Mouse (Mus musculus): Measurements from ENCODE around the gene Asb15. TPM values are rescaled to one million over a fixed set of nuclear protein-coding genes. Genes with fewer than 3 reads are reported as not detected.
A peak's percentile ranks its signal among the peaks of the same experiment; 100 is the strongest.

Asb15 gene
- polyA plus RNA-seq, 1 experiment from 2014 or later = 0.18 TPM

DNA sequence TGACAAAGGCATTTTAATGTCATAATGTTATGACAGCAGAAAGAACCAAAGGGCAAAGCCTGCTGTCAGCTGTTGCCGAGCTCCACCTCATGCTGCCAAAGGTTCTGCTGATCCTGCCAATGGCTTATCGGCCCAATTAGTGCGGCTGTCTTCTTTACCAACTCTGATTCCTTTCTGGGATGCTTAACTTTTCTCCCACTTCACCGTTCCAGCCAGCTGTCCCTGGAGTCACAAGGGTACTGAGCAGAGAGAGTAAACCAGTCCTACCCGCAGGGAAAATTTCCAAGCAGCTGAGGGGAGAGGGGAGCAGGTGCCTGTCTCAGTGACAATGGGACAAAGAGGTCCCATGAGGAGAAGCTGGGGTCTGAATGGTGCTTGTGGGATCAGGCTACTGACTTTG is 71.7 kb downstream of the Asb15 start:
- Histone ChIP-seq H3K4me2 (no peak overlapping the region), H3K4me3 (replicated peaks) (no peak overlapping the region), H3K36me3 (no peaks in the 10 kb centered on the region), H3K4me1 (no peaks in the 10 kb centered on the region), H3K27me3 (no peaks in the 10 kb centered on the region), H3K9me3 (replicated peaks) (no peaks in the 10 kb centered on the region), H3K27ac (no peak overlapping the region), H3K9ac (no peak overlapping the region)
- WGBS = 91% methylated on average over 5 of the region's 5 CpGs
- ATAC-seq (replicated peaks; ENCODE audit: low FRiP score) = no peak

DNA sequence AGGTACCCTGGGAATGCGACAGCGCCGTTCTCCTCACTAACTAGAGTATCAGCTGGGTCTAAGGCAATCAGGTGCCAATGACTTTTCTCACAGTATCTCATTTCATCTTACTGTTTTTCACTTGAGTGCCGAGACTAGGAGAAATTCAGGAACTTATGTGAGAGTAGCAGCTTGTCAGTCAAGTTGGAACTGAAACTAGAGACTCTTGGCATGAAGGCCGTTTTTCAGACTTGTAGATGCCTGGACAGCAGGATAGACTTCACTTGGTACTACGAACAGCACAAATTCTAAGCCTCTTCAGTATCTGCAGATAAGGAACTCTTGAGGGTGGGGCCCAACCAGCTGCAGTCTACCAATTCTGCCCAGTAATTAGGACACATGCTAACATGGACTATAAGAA is 72.2 kb downstream of the Asb15 start:
- Histone ChIP-seq H3K27ac (no peak overlapping the region), H3K36me3 (no peaks in the 10 kb centered on the region), H3K4me2 (no peak overlapping the region), H3K9ac (no peak overlapping the region), H3K4me3 (replicated peaks) (no peak overlapping the region), H3K27me3 (no peaks in the 10 kb centered on the region), H3K4me1 (no peaks in the 10 kb centered on the region), H3K9me3 (replicated peaks) (no peaks in the 10 kb centered on the region)
- 79% methylated on average over 6 of the region's 6 CpGs for WGBS
- no peak for ATAC-seq (replicated peaks; ENCODE audit: low FRiP score)

DNA sequence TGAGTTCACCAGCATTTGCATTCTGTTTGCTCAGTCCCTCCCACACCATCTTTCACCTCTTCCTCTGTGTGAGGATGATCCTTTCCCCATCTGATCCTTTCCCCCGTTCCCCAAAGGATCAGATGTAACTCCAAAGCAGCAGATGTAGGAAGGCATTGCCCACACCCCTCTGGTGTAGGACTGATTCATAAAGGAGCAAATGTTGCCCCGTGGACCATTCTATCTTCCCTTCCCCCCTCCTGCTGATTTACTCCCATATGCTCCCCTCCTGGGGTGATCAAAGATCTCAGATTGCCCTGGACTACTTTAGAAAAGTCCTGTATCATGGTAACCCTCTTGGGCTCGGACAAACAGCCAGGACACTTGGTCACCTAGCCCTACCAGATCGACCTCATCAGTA is 72.8 kb downstream of the Asb15 start:
- no peak overlapping the region for H3K4me2 ChIP-seq
- no peak overlapping the region for H3K9ac ChIP-seq
- H3K27me3 ChIP-seq = no peaks in the 10 kb centered on the region
- H3K36me3 ChIP-seq = no peaks in the 10 kb centered on the region
- H3K4me1 ChIP-seq = no peaks in the 10 kb centered on the region
- H3K27ac ChIP-seq = no peak overlapping the region
- H3K4me3 ChIP-seq (replicated peaks) = no peak overlapping the region
- WGBS = 60% methylated on average over 4 of the region's 4 CpGs
- no peaks in the 10 kb centered on the region for H3K9me3 ChIP-seq (replicated peaks)
- no peak for ATAC-seq (replicated peaks; ENCODE audit: low FRiP score)

DNA sequence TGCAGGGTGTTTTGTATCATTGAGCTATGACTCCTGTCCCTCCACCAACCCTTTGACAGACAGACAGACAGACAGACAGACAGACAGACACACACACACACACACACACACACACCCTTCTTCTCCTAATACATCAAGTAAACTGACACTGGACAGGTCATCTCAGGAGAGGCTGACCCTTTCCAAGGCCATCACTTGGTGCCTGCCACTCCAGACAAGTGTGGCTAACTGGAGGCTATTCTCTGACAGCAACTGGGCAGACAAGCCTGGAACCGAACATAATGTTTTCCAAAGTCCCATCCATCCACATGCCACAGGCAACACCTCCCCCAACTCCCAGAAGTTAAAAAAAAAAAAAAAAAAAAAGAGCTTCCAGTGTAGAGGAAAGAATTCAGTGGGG is 73.7 kb downstream of the Asb15 start:
- no peaks in the 10 kb centered on the region for H3K4me1 ChIP-seq
- no peak overlapping the region for H3K4me3 ChIP-seq (replicated peaks)
- H3K36me3 ChIP-seq = no peaks in the 10 kb centered on the region
- no peak for ATAC-seq (replicated peaks; ENCODE audit: low FRiP score)
- no peak overlapping the region for H3K27ac ChIP-seq
- no peaks in the 10 kb centered on the region for H3K27me3 ChIP-seq
- WGBS = 27% methylated on average over 1 of the region's 1 CpGs
- no peak overlapping the region for H3K9ac ChIP-seq
- no peaks in the 10 kb centered on the region for H3K9me3 ChIP-seq (replicated peaks)
- H3K4me2 ChIP-seq = no peak overlapping the region

DNA sequence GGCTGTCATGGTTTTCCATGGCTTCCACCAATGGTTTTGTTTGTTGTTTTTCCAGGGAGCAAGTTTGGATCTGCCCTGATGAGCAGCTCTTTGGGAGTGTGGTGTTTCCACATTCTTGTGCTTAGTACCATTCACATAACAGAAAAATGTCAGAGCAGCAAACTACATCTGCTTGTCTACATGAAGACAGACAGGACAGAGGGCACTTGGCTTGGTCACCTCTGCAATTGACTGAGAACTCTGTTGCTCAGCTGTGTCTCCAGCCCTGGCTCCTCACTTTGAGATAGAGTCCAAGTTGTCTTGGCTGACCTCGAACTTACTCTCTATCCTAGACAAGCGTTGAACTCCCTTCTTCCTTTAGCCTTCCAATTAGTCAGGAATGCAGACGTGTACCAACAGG is 74.4 kb downstream of the Asb15 start:
- Histone ChIP-seq H3K27ac (no peak overlapping the region), H3K4me1 (no peaks in the 10 kb centered on the region), H3K4me2 (no peak overlapping the region), H3K9me3 (replicated peaks) (no peaks in the 10 kb centered on the region), H3K27me3 (no peaks in the 10 kb centered on the region), H3K36me3 (no peaks in the 10 kb centered on the region), H3K4me3 (replicated peaks) (no peak overlapping the region), H3K9ac (no peak overlapping the region)
- WGBS = 82% methylated on average over 3 of the region's 3 CpGs
- no peak for ATAC-seq (replicated peaks; ENCODE audit: low FRiP score)

DNA sequence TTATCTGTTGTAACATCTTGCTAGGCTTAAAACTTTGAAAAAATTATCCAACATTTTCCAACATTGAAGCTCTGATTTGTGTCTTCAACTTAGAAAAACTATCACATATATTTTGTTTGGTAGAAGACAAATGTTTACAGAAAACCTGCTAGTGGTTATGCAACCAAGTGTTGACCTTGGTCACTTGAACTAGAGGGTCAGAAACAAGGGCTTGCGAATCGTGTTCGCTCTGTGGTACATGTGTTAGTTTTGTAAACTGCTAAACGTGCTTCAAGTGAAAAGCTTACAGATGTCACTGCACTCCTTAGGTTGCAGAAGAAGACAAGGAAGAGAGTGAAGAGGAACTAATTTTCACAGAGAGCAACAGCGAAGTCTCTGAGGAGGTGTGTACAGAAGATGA is 75.0 kb downstream of the Asb15 start:
- no peaks in the 10 kb centered on the region for H3K4me1 ChIP-seq
- H3K27ac ChIP-seq = no peak overlapping the region
- no peak overlapping the region for H3K9ac ChIP-seq
- H3K4me2 ChIP-seq = no peak overlapping the region
- H3K9me3 ChIP-seq (replicated peaks) = no peaks in the 10 kb centered on the region
- H3K36me3 ChIP-seq = no peaks in the 10 kb centered on the region
- no peak for ATAC-seq (replicated peaks; ENCODE audit: low FRiP score)
- H3K4me3 ChIP-seq (replicated peaks) = no peak overlapping the region
- 86% methylated on average over 5 of the region's 5 CpGs for WGBS
- no peaks in the 10 kb centered on the region for H3K27me3 ChIP-seq

DNA sequence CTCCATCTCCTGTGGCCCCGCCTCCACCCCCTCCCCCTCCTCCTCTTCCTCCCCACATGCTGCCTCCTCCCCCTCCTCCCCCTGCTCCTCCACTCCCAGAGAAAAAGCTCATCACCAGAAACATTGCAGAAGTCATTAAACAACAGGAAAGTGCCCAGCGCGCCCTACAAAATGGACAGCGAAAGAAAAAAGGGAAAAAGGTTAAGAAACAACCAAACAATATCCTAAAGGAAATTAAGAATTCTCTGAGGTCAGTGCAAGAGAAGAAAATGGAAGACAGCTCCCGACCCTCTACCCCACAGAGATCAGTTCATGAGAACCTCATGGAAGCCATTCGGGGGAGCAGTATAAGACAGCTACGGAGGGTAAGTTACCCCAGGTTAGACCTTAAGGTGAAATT is 76.3 kb downstream of the Asb15 start:
- Histone ChIP-seq H3K9ac (no peak overlapping the region), H3K36me3 (no peaks in the 10 kb centered on the region), H3K9me3 (replicated peaks) (no peaks in the 10 kb centered on the region), H3K4me2 (no peak overlapping the region), H3K27me3 (no peaks in the 10 kb centered on the region), H3K4me3 (replicated peaks) (no peak overlapping the region), H3K4me1 (no peaks in the 10 kb centered on the region), H3K27ac (no peak overlapping the region)
- 94% methylated on average over 7 of the region's 7 CpGs for WGBS
- no peak for ATAC-seq (replicated peaks; ENCODE audit: low FRiP score)

DNA sequence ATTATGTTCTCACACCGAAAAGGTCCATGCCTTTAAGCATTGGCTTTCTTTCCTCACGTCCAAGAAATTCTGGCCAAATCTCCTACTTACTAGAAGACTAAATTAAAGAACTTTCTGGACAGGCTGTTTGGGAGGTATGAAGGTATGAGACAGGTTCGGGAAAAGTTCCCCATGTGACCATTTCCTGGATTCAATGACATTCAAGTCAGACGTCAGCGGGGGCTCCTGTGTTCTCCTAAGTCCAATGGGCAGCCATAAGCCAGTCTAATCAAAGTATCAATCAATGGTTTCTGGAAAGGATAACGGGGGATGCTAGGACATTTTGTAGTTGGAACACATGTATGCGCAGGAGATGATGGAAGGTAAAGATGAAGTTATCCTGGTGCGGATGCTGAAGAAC is 77.7 kb downstream of the Asb15 start:
- H3K36me3 ChIP-seq = no peaks in the 10 kb centered on the region
- H3K4me2 ChIP-seq = no peak overlapping the region
- no peaks in the 10 kb centered on the region for H3K27me3 ChIP-seq
- no peak overlapping the region for H3K9ac ChIP-seq
- ATAC-seq (replicated peaks; ENCODE audit: low FRiP score) = no peak
- WGBS = 93% methylated on average over 8 of the region's 8 CpGs
- H3K27ac ChIP-seq = no peak overlapping the region
- no peak overlapping the region for H3K4me3 ChIP-seq (replicated peaks)
- no peaks in the 10 kb centered on the region for H3K4me1 ChIP-seq
- H3K9me3 ChIP-seq (replicated peaks) = no peaks in the 10 kb centered on the region

DNA sequence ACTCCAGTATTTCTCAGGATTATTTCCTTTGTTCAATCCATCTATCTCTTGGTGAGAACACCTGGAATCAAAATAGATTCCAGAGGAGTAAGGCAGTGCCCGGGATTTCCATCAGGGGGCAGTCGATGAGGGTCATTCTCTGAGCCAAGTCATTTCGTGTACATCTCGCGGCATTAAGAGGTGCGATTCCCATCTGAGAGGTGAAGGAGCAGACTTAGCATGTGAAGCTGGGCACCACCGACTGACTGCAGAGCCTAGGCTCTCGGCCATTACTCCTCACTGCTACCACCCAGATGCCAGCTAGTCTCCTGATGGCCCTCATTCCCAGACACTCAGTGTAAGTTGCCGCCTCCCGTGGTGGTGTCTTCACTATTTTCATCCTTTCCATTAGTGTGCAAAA is 78.6 kb downstream of the Asb15 start:
- ATAC-seq (replicated peaks; ENCODE audit: low FRiP score) = no peak
- H3K27me3 ChIP-seq = no peaks in the 10 kb centered on the region

DNA sequence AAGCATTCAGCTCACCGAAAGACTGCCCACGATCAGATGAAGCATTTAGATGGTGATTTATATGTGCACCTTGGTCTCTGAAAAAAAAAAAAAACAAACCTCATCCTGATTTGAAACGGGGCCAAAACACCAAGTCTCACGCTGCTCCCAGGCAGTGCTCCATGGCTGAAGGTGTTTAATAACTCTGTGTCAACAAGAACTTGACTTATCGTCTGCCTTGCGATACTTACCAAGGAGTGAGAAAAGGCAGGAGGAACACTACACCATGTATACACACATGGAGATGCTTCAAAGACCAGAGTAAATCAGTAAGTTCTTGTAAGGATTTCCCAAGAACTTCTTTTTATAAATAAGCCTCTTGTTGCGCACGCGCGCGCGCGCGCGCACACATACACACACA is 79.6 kb downstream of the Asb15 start:
- H3K4me1 ChIP-seq = no peaks in the 10 kb centered on the region
- H3K27ac ChIP-seq = no peak overlapping the region
- peak; percentile 65; the same call in 1 of the 2 replicates for ATAC-seq (replicated peaks; ENCODE audit: low FRiP score)
- H3K36me3 ChIP-seq = peaks cover 2% of the 10 kb centered on the region; the same call in 1 of the 2 replicates
- H3K27me3 ChIP-seq = no peaks in the 10 kb centered on the region
- no peak overlapping the region for H3K4me3 ChIP-seq (replicated peaks)
- H3K4me2 ChIP-seq = no peak overlapping the region
- H3K9ac ChIP-seq = no peak overlapping the region
- 66% methylated on average over 15 of the region's 15 CpGs for WGBS
- no peaks in the 10 kb centered on the region for H3K9me3 ChIP-seq (replicated peaks)

More for the DNA sequence above, 78.6 kb downstream of the Asb15 start:
- Histone ChIP-seq H3K27ac (no peak overlapping the region), H3K9me3 (replicated peaks) (no peaks in the 10 kb centered on the region), H3K36me3 (no peaks in the 10 kb centered on the region), H3K4me1 (no peaks in the 10 kb centered on the region), H3K4me3 (replicated peaks) (no peak overlapping the region), H3K9ac (no peak overlapping the region), H3K4me2 (no peak overlapping the region)
- 86% methylated on average over 10 of the region's 10 CpGs for WGBS

DNA sequence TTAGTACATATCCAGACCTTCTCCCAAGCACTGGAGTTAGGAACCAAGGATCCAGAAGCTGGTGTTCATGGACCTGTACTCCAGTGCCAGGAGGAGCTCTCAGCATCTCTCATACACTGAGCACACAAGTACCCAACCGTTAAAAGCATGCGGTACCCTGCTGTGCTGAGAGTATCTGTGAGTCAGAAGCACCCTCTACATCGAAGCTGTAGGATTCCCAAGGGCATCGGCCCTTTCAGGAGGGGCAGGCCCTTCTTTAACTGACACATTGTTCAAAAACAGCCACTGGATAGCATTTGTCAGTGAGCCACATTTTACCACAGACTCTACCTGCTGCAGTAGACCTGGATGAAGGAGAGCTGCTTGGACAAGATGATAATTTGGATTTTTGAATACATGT is 80.2 kb downstream of the Asb15 start:
- H3K4me2 ChIP-seq = no peak overlapping the region
- H3K4me3 ChIP-seq (replicated peaks) = no peak overlapping the region
- peak; percentile 19; the same call in 1 of the 2 replicates for ATAC-seq (replicated peaks; ENCODE audit: low FRiP score)
- no peak overlapping the region for H3K27ac ChIP-seq
- peaks cover 6% of the 10 kb centered on the region; the same call in 1 of the 2 replicates for H3K36me3 ChIP-seq
- WGBS = 79% methylated on average over 4 of the region's 4 CpGs
- H3K27me3 ChIP-seq = no peaks in the 10 kb centered on the region
- no peaks in the 10 kb centered on the region for H3K9me3 ChIP-seq (replicated peaks)
- H3K4me1 ChIP-seq = no peaks in the 10 kb centered on the region
- H3K9ac ChIP-seq = no peak overlapping the region

DNA sequence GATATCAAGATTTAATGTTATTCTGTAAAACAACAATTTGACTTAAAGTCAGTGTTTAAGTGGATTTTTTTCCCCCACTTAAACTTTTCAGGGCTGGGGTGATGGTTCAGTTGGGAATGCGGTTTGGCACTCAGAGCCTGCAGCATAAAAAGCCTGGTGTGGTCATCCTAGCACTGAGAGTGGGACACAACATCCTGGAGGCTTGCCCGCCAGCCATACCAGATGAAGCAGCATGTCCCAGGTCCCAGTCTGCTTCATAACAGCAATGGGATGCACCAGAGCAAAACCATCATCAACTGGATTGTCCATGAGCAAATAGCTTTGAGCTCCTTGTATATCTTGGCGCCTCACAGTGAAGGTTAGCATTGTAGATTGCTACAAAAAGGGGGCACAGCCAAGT is 80.7 kb downstream of the Asb15 start:
- no peak overlapping the region for H3K9ac ChIP-seq
- H3K4me3 ChIP-seq (replicated peaks) = no peak overlapping the region
- no peak overlapping the region for H3K4me2 ChIP-seq
- WGBS = 94% methylated on average over 3 of the region's 3 CpGs
- H3K36me3 ChIP-seq = peaks cover 11% of the 10 kb centered on the region
- H3K4me1 ChIP-seq = no peaks in the 10 kb centered on the region
- no peak for ATAC-seq (replicated peaks; ENCODE audit: low FRiP score)
- no peaks in the 10 kb centered on the region for H3K9me3 ChIP-seq (replicated peaks)
- H3K27me3 ChIP-seq = no peaks in the 10 kb centered on the region
- H3K27ac ChIP-seq = no peak overlapping the region

DNA sequence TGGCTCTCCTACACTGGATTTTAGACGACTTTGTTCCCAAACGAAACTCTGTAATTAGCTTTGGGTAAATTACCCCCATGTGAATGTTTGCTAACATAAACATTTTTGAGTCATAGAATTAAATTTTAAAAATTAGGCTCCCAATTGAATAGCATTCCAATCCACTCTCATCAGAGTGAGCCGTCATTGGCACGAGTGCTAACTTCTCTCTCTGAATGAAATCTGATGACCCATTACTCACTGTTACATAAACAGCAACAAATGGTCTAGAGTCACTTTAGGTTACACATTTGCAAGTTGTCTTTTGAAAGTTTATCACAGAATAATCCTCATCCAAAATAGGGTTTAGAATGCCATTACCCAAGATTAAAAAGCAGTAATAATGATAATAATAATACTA is 81.6 kb downstream of the Asb15 start:
- Histone ChIP-seq H3K9me3 (replicated peaks) (no peaks in the 10 kb centered on the region), H3K27ac (no peak overlapping the region), H3K27me3 (no peaks in the 10 kb centered on the region), H3K4me1 (no peaks in the 10 kb centered on the region), H3K4me3 (replicated peaks) (no peak overlapping the region), H3K4me2 (no peak overlapping the region), H3K36me3 (peaks cover 18% of the 10 kb centered on the region), H3K9ac (no peak overlapping the region)
- WGBS = 46% methylated on average over 4 of the region's 4 CpGs
- ATAC-seq (replicated peaks; ENCODE audit: low FRiP score) = no peak
